Comparison of ENCODE assay signal across 8 mouse cellular contexts in the genomic region with DNA sequence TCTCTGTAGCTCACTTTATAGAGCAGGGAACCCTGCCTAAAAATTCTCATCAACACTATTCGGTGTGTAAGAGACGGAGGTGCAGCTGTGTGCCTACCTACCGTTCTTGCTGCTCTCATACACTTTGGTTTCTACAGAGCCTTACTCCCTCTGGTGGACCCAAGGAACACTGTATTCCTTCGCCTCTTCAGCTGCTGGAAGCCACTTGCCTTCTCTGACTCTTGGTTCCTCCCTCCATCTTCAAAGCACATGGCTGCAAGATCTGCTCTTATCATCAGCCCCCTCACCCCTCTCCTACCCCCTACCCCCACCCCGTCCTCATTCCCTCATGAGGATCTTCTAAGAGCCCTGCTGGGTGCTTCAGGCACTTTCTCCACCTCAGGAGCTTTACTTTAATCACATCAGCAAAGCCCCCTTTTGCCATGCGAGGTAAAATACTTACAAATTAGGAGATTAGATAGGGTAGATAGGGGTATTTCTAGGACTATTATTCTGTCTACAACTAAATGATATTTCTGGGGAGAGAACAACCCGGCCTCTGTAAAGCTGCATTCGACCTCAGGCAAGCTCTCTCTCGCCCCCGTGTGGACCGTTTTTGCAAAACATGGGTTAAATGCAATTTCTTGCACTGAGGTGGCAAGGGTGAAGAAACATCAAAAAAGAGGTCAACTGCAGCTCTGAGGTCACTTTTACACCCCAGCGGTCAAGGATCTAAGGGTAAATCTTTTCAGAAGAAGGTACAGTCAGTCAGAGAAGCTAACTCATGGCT. TPM values are rescaled to one million over a fixed set of nuclear protein-coding genes. Genes with fewer than 3 reads are reported as not detected.
DNase-seq lines count a peak whose midpoint lies in the region; ATAC-seq and TF ChIP-seq lines count a peak whose summit lies in the region.

No protein-coding gene starts in this region.

- H3K9ac ChIP-seq in hindbrain, embryonic 16.5 days (ENCODE audit: low read depth, low read length), result peak overlapping the region; percentile 57

- H3K9me3 ChIP-seq in hindbrain, embryonic 16.5 days (ENCODE audit: control insufficient read depth, low read length), result no peaks in the 10 kb centered on the region

- no peaks in the 10 kb centered on the region for H3K36me3 ChIP-seq in hindbrain, embryonic 16.5 days (ENCODE audit: control insufficient read depth, insufficient read depth, low read length)

- H3K4me1 ChIP-seq in hindbrain, embryonic 16.5 days (ENCODE audit: control insufficient read depth, insufficient read depth, low read depth, low read length), result no peaks in the 10 kb centered on the region

- ATAC-seq in hindbrain, embryonic 16.5 days, result peak; percentile 80
- peak; percentile 92 for ATAC-seq in megakaryocyte, adult 5-6 weeks (ENCODE audit: poor library complexity, severe bottlenecking)

- WGBS in hindbrain, embryonic 16.5 days, result 12% methylated on average over 12 of the region's 12 CpGs

- TF ChIP-seq CTCF in left cerebral cortex, adult 2 months (IDR thresholded peaks at IDR 0.05), result peak; percentile 68

- H3K4me2 ChIP-seq in hindbrain, embryonic 16.5 days (ENCODE audit: low read length), result peak overlapping the region; percentile 60

- no peaks in the 10 kb centered on the region for H3K27me3 ChIP-seq in hindbrain, embryonic 16.5 days (replicated peaks; ENCODE audit: control insufficient read depth, insufficient read depth, low read length)

- no peak overlapping the region for H3K27ac ChIP-seq in hindbrain, embryonic 16.5 days (ENCODE audit: low read depth, low read length)
- no peak overlapping the region for H3K27ac ChIP-seq in left cerebral cortex, adult 2 months

- intact Hi-C loops in left cerebral cortex, adult 2 months (cut with DNase I), result loop anchor here (10.0 kb wide), 1 partner anchor 64 kb away; no protein-coding TSS in a partner anchor

- DNase-seq in ZHBTc4 (ENCODE audit: low read depth, low spot score), result peak; percentile 83
- peak; percentile 59 to 81 for DNase-seq in cerebellum, postnatal 25 days
- DNase-seq in frontal cortex, postnatal 36 days (ENCODE audit: low spot score in 2 of 2), result peak; percentile 56 to 69
- DNase-seq in left cerebral cortex, adult 2 months (ENCODE audit: extremely low spot score in 1 of 2, low spot score in 2 of 2), result peak; percentile 43 to 51
- peak; percentile 64 to 77 for DNase-seq in right cerebral cortex, postnatal 10 days (ENCODE audit: low spot score in 2 of 2)
- DNase-seq in urinary bladder, postnatal 25 days (ENCODE audit: low spot score), result peak; percentile 72

- H3K4me3 ChIP-seq in hindbrain, embryonic 16.5 days (ENCODE audit: low read length), result peak overlapping the region; percentile 16
- H3K4me3 ChIP-seq in left cerebral cortex, adult 2 months, result no peak overlapping the region

RNA-seq across cellular contexts. Expression of a gene that starts 20.3 kb away (rescaled TPM):
- 1.3 and 1.9 TPM in 2 replicates for polyA plus RNA-seq in hindbrain, embryonic 16.5 days (2015; fragmentation: Nextera tagmentation; extraction: Ambion mirVana)
- total RNA-seq in left cerebral cortex, adult 2 months (2021), result 1 to 10 TPM; 3.1 to 3.4 TPM
- total RNA-seq in megakaryocyte, adult 5-6 weeks (2015), result 12.4 and 15.5 TPM in 2 replicates
- total RNA-seq in megakaryocyte, adult 5-6 weeks (2017), result 13.0 and 16.7 TPM in 2 replicates

RNA-seq across cellular contexts. Expression of a gene that starts 26.8 kb away (rescaled TPM):
- polyA plus RNA-seq in hindbrain, embryonic 16.5 days (2015; fragmentation: Nextera tagmentation; extraction: Ambion mirVana), result 27.3 and 34.0 TPM in 2 replicates
- 10 to 100 TPM in 1 of 2 experiments, 1 to 10 TPM in 1; 9.6 to 12.0 TPM for total RNA-seq in left cerebral cortex, adult 2 months (2021)
- total RNA-seq in megakaryocyte, adult 5-6 weeks (2015), result 0.11 TPM in 1 of 2 replicates, not detected in the other
- 0.08 and 0.11 TPM in 2 replicates for total RNA-seq in megakaryocyte, adult 5-6 weeks (2017)

Comparison
In these comparisons a context has a peak if more than half of its experiments do, and no peak if none do; other contexts are left out.
1. RNA of a gene that starts 26.8 kb away (total RNA-seq): 9.6 to 12.0 TPM in left cerebral cortex, adult 2 months; 0.08 to 0.11 TPM in megakaryocyte, adult 5-6 weeks; every median in the first group is over 4 times any median in the second.
2. Peak in every context shown above with its lines, with median percentiles within 50 percentile points of each other: DNase-seq.